Mouse (Mus musculus) cerebellum, adult (tissue): ENCODE results near the gene Kntc1.
"Not testable (repeated sequence)": the region's sequence is repeated elsewhere in the genome, so short reads cannot be mapped to it uniquely, and the experiment has no call there.

Experiments
- ATAC-seq: cut with Nextera tagmentation; 2 replicates; pipeline ENCODE4 v1.9.2; 2017; ENCODE audit warnings: mild to moderate bottlenecking, moderate library complexity, mixed read lengths; ENCODE audit not compliant: insufficient number of reproducible peaks, low FRiP score, low TSS enrichment

Kntc1 gene

DNA sequence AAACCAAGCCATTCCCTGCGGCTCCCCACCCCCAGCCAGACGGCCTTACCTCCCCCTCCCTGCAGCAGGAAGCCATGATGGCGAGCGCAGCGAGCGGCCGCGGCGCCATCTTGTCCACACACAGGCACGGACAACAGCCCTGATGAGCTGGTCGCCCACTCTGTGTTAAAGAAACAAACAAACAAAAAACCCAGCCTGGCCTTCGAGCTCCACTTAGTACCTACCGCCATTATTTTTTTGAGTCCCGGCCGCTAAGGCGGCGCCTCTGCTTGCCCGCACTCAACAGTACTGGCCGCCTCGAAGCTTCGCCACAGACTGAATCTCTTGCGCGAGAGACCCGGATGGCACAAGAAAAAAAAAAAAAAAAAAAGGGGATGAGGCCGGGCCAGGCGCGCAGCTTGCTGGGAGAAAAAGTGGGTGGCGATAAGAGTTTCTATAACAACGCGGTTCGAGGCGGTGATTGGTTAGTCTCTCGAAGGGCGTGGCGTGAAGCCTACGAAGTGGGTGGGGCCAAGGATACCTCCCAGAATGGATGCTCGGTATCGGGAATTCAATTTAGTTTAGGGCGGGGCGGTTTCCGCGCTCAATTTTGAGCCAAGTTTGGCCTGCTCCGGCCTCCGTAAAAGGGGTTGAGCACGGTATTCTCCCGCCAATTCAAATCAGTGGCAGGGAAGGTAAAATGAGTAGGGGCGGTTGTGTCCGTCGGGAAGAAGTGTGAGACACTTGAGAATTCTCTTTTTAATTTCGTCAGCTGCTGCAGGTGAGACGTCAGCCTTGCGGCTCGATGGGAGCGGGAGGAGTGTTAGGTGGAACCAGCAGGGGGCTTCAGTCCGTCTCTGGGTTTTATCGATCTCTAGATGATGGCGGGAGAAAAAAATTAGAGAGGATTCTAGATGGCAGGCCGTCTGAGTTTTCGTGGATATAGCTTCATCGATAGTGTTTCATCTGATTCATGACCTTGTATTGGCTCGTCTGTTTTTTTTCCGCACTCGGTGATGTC lies at the start of gene Kntc1, which contains the start of gene Rsrc2:
Gene Kntc1 (plus strand): TSS at position 652 of the 1,000 bp plus-strand sequence.
Gene Rsrc2 (minus strand): TSS at position 350 of the 1,000 bp plus-strand sequence.
- peak; percentile 99 for ATAC-seq

DNA sequence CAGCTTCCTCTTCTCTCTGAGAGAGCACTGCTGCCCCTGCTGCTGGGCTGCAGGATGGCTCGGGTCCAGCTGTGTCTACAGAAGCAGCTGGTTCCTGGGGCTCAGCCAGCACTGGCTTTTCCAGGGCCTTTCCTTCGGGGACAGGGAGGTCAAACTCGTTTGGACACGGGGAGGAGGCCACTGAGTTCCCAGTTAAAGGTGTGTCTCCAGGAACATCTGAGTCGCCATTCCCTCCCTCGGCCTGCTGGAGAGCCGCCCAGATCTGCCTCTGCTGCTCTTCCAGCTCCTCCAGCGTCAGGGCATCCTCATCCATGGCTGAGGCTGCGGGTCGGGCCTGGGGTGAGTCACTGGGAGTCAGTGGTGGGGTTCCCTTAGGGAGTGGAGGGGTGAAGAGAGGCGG lies 48.9 kb upstream of the Kntc1 start:
- ATAC-seq = no peak

DNA sequence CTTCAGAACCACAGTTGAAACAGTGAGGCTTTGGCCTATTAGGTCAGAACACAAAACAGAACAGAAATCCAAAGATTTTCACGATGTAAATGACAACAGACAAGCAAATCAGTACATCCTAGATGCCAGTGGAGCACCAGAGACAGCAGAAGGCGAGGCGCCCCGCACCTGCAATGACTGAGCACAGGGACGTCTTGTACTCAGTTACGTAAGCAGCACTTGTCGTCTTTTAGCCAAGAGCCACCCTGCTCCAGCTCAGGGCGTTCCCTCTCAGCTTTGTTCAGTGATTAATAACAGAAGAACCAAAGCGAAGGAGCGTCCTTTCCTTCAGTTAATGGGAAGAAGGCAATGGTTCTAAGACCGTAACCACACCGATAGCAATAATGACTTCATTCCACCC lies 40.9 kb upstream of the Kntc1 start:
- no peak for ATAC-seq

DNA sequence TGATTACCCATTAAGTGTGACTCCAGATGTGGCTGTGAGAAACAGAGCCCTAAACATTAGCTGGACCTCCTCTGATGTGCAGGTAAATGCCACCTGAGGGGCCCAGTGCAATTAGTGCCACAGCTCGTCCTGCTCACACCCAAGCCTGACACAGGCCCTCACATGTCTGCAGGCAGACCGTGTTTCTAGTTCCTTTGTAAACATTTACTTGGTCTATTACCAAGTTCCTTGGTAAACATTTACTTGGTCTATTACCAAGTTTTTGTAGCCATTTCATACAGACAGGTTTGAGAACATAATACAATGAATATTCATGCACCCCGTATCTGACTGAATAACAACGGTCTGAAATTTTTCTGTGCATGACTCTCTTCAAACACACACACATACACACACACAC lies 39.9 kb upstream of the Kntc1 start:
- no peak for ATAC-seq

DNA sequence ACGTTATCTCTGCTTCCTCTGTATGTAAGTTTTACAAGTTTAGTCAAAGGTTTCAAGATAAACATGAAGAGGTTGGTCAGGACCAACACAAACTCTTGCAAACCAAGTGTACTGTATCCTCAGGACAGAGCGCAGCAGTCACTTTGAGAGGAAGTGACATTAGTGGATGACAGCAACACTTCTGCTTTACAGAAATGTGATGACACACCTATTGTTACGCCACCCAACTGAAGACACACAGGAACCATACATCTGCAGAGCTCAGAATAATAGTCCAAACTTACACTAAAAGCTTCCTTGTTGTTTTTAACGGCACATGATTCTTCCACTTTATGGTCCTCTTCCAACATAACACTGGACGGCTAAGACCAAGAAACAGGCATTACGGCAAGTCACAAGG lies 35.7 kb upstream of the Kntc1 start:
- ATAC-seq = no peak

DNA sequence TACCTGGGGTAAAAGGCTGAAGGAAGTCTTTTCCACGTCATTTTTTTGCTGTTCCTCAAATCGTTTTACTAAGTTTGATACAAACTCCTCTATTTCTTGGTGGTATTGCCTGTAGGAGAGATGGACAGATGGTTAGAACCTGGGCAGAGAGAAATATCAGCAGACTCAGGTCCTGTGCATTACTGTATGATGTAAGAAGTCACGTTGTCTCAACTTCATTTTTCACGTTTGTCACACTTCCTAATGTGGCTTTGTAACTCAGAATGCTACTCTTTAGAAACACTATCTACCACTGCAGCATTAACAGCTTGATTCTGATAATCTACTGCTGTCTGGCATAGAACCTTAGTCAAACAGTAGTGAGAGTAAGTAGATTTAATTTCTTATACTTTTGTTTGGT lies 34.9 kb upstream of the Kntc1 start:
- ATAC-seq = no peak

DNA sequence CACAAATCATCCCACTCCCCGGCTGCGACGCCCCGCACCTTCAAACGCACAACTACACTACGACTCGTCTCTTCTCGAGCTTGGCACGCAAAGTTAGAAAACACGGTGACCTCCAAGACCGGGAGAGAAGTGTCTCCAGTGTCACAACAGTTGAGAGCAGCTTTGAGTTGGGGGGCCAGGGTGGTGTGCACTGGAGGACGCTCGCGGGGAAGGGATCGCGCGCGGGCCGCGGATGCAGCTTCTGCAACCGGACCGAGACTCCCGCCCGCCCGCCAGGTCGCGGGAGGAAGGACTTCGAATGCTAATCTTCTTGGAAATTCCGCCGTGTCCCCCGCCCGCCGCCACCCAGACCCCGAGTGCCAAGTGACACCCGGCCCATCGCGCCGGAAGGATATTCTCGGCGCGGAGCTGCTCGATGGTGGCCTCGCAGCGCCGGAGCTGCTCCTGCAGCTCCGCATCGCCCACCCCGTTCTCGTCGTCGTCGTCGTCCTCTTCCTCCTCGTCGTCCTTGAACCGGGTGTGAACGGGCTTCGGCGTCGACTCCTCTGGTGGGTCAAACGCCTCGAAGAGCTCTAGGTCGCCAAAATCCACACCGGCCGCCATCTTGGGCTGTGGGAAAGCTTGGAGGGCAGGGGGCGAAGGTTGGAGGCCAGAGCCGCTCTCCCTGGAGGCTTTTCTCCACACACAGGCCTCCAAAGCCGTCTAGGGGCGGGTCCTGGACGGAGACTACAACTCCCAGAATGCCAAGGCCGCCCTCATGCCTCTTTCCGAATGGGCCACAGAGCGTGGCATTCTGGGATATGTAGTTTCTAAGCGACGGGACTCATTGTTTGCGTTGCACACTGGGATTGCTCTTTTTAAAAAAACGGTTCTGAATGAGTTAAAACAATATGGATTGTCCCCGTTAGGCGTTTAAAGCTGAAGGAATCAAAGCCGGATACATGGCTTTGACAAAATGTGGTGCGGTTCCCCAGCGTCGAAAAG lies 28.9 kb upstream of the Kntc1 start, which contains the start of gene Zcchc8:
Gene Zcchc8 (minus strand): TSS at position 773 of the 984 bp plus-strand sequence.
- peak; percentile 99 for ATAC-seq

DNA sequence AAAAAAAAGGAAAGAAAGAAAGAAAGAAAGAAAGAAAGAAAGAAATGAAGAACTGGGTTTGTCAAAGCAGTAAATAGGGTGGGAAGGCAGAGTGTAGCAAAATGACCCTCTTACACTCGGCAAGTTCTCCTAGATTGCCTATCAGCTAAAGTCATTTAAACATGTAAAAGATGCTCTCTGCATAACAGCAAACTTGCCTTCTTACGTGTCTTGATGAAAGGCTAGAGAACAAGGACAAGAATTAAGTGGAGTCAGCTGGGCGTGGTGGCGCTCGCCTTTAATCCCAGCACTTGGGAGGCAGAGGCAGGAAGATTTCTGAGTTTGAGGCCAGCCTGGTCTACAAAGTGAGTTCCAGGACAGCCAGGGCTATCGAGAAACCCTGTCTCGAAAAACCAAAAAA lies 25.7 kb upstream of the Kntc1 start:
- ATAC-seq = not testable (repeated sequence)

DNA sequence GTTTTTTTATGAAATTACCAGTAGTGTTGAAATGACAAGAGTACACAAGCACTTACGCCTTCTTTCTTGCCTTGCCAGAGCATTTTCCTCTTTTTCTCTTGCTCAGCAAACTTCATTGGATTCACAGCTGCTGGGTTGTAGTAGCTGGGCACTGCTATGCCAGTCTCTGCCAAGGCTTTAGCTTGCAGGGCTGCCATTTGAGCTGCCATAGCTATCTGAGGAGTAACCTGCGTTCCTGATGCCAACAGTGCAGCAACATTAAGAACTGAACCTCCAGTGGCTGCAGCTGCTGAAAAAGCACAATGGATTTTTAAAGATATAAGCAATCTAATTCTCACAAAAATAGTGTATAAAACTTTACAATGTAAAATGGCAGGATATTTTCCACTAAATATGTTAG lies 18.5 kb upstream of the Kntc1 start:
- no peak for ATAC-seq

DNA sequence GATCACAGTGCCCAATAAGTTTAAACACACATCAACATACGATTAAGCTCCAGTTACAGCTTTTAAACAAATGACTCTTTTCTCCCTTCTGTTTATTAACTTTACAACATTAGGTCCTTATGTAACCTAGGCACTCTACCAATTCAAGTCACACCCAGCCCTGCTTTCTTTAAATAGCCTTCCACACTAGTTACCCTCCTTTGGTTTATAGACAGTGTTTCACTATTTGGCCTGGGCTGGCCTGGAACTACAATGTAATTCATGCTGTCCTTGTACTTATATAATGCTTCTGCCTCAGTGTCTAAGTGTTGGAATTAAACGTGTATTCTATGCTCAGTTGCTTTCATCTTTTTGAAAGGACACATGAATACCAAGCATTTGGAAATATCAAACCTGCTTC lies 5.2 kb upstream of the Kntc1 start:
- ATAC-seq = no peak

DNA sequence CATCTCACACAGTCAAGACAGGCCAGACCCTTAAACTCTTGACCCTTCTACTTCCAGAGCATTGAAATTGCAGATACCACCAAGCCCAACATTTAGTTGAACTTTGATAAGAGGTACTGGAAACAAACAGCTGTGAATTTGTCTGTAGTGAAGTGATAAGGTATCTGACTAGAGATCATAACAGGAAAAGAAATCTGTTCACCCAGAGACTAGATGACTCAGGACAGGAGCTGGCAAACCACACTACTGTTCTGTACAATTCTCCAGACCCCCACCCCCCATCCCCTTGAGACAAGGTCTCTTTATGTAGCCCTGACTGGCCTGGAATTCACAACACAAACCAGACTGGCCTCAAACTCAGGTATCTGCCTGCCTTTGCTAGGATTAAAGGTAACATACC lies 3.3 kb upstream of the Kntc1 start:
- ATAC-seq = no peak

DNA sequence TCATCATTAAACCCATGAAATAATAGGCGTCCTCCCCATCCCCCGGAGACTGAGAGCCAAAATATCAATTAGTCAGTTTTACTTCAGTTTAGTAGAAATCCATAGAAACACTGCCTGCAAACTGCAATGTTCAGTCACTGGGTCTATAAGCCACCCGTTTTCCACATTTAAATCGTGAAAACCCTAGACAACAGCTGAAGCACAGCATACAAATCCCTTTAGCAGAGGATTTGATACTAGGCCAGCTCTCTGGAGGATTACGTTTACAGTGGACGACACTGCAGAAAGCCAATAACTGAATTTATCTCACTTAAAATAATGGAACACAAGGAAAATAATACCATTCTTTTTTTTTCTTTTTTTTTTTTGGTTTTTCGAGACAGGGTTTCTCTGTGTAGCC lies 1.9 kb upstream of the Kntc1 start:
- no peak for ATAC-seq

DNA sequence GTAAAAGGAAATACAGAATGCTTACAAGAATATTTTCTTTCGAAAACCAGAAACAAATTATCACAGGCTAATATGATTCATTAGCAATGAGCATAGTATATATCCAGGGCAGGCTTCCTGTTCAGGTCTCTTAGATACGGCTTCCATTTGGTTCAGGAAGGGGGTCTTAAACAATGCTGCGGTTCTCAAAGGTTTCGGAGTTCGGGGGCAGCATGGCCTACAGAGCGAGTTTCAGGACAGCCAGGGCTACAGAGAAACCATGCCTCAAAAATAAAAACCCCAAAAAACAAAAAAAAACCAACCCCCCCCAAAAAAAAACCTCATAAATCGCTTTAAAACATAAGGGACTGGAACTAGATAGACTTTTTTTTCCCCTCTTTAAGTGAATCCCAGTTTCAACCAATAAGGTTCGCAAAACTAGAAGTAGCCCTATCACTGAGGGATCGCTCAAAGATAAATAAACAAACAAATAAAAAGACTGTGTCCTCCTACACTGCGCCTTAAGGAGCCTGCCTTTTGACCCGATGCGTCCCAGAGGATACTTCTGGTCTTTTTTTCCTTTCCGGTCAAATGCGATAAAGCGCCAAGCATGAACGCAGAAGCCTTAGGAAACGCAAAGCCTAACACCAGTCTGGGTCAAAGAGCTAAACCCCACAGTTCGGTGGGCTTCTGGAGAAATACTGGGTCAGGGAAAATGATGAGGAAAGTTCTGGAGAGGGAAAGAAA lies 1.0 kb upstream of the Kntc1 start:
- no peak for ATAC-seq

DNA sequence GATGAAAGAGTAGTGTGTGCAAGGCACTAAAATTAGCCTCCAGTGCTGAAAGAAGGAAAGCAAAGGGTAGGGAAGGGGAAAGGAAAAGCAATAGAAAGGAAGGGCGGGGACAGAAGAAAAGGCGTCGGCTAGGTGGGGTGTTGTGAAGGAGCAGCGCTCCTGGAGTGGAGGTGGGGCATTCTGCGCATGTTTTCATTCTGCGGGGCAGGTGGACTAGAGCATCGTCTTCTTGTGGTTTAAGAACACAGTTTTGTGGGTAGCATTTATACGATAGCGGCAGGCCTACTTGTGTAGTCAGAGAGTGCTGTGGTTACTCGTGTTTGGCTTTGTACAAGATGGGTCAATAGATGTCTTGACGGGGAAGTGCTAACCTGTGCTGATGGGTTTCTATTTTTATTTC lies 16.0 kb downstream of the Kntc1 start:
- ATAC-seq = no peak

DNA sequence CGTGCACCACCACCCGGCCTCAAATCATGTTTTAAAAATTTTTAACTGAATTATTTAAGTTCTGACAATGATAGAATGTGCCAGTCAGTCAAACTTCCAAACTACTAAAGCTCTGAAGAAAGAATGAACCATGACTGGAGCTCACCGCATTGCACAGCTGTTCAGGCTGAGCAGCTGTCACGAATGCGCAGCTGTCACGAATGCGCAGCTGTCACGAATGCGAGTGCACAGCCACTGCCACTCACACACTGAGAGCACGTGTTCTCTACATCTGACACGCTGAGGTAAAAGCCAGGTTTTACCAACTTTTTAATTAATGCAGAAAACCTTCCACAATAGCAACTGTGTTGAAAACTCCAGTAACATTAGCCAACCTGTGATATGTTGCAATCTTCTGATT lies 16.9 kb downstream of the Kntc1 start:
- not testable (repeated sequence) for ATAC-seq

DNA sequence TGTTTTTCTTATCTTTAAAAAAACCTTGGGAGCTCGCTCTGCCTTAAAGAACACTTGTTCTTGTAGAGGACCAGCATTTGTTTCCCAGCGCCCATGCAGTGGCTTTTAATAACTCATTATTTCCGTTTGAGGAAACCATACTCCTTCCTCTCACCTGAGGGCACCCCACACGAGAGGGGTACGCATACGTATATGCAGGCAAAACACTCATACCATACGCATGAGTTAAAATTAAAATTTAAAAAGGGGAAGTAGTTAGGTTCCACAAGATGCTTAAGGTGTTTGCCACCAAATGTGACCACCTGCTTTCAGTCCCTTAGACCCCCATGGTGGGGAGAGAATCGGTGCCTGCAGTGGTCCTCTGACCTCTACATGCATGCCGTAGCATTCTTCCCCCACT lies 23.9 kb downstream of the Kntc1 start:
- no peak for ATAC-seq

DNA sequence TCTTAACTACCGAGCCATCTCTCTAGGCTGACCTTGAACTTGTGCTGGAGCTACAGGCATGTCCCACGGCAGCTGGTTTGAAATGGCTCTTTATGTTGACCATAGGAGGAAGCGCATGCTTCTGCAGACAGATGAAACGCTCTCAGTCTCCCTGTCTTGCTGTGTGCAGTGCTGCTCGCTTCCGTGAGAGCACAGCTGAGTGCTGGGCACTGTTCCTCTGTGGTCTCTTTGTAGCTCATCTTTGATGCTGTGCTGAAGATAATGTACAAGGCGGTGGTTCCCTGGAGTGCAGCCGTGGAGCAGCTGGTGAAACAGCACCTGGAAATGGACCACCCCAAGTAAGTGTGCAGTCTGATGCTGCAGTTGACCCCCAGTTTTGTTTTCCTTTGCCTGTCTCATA lies 31.2 kb downstream of the Kntc1 start:
- ATAC-seq = no peak

DNA sequence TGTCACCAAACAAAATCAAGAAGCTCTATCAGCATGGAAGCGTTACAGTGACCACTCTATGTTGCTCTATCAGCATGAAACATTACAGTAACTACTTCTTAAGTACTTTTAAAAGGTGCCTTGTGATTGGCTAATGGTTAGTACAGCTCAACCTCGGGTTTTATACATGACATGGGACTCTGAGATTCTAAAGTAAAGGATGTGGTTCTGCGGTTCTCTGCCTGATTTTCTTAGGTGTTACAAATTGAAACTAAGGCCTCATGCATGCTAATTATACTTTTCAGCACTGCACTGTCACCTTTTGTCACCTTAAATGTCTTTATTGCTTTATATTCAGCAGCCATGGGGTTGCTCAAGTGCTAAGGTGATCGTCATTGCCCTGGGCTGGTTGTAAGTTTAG lies 32.3 kb downstream of the Kntc1 start:
- no peak for ATAC-seq

DNA sequence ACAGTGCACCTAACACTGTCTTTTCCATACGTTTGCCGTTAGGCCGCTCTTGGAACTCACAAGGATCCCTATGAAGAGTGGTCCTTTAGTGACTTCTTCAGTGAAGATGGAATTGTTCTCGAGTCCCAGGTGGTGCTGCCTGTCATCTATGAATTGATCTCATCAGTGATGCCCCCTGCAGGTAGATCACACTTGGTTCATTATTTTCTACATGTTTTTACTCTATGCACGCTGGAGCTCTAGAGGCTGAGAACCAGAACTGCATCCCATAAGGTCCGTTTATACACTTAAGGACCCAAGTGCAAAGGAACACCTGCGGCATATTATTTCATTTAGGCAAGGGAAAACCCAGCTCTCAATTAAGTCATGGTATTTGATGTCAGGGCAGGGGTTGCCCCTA lies 39.5 kb downstream of the Kntc1 start:
- no peak for ATAC-seq

DNA sequence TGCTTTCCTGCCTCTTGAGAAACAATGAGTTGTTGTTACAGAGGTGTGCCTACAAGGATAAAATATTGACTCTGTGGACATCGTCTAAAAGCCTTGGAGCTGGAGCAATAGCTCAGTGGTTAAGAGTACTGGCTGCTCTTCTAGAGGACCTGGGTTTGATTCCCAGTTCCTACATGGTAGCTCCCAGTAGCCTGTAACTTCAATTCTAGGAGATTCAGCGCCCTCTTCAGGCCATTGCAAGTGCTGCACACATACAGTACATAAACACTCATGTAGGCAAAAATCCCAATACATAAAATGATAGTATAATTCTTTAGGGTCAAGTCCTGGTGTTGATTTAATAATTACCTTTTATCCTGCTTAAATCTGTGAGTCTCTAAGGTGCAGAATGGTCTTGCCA lies 43.6 kb downstream of the Kntc1 start:
- no peak for ATAC-seq
